In the genomic region with DNA sequence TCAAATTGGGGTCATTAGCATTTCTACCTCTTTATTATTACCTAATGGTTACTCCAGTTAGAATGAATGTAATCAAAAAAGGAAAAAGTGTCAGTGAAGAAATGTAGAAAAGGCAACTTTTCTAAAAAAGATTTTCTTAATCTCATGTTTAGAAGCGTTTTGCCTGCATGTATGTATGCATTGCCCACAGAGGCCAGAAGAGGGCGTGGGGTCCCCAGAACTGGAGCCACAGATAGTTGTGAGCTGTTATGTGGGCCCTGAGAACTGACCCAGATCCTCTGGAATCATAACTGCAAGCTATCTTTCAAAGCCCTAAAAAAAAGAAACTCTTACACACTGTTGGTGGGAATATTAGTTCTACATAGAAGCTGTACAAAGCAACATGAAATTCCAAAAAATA, we compare ENCODE assay signal across 14 mouse cellular contexts. TPM values are rescaled to one million over a fixed set of nuclear protein-coding genes. Genes with fewer than 3 reads are reported as not detected.
DNase-seq lines count a peak whose midpoint lies in the region; TF ChIP-seq lines count a peak whose summit lies in the region.
"Had no signal": no experiment of that assay in that cellular context is flagged by ENCODE, and none has a peak within 500 bp of the region (broad histone marks: within the 10 kb centered on the region; RNA-seq: fewer than 3 reads in every experiment).

No protein-coding gene starts in this region.

- intact Hi-C loops in heart, adult 2 months (cut with DNase I): loop anchor here (5.0 kb wide), 1 partner anchor 42 kb away; no protein-coding TSS in a partner anchor
- intact Hi-C loops in heart, postnatal 10 days (cut with DNase I): no loop called here

- TF ChIP-seq CTCF in heart, adult 2 months (IDR thresholded peaks at IDR 0.05): peak; percentile 46
- TF ChIP-seq CTCF in lung, adult 2 months (IDR thresholded peaks at IDR 0.05; ENCODE audit: insufficient read depth, low read length): peak; percentile 13; the same call in 1 of the 2 replicates
- TF ChIP-seq CTCF in MEL (IDR thresholded peaks at IDR 0.05 in 2 of 3, conservative IDR thresholded peaks at IDR 0.05 in 1 of 3; ENCODE audit: control insufficient read depth in 1 of 3, insufficient read depth in 1 of 3, low read depth in 2 of 3, low read length in 3 of 3, poor library complexity in 1 of 3, severe bottlenecking in 1 of 3): peak; percentile 45 to 71 (median 58)
- TF ChIP-seq CTCF in small intestine, adult 2 months (IDR thresholded peaks at IDR 0.05; ENCODE audit: extremely low read depth, insufficient read length, insufficient replicate concordance, low read depth, low read length): peak; percentile 48; the same call in 1 of the 2 replicates

- WGBS in heart, adult 2 months: 80% methylated on average over 2 of the region's 2 CpGs
- WGBS in lung, adult 2 months: 70% methylated on average over 2 of the region's 2 CpGs
- 82% methylated on average over 2 of the region's 2 CpGs for WGBS in small intestine, adult 2 months

- H3K9me3 ChIP-seq in MEL (replicated peaks; ENCODE audit: insufficient read depth, low read length): no peaks in the 10 kb centered on the region
- H3K9me3 ChIP-seq: limb, embryonic 15.5 days had no signal

- no peak for DNase-seq in heart, adult 2 months
- no peak for DNase-seq in heart, postnatal 10 days
- DNase-seq in lung, adult 2 months: no peak
- DNase-seq in lung, postnatal 4 days: no peak
- DNase-seq in MEL (ENCODE audit: low read depth, low spot score): peak; percentile 56
- no peak for DNase-seq in cerebellum, postnatal 36 days
- DNase-seq: adrenal gland, adult 8-10 months; cerebellum, postnatal 10 days; gastrocnemius, postnatal 10 days; kidney, adult 18-20 months; spleen, adult 18-20 months had no signal

- TF ChIP-seq POLR2A in heart, adult 2 months (IDR thresholded peaks at IDR 0.05; ENCODE audit: insufficient read depth, low read depth, low read length): no peak
- TF ChIP-seq POLR2A in lung, adult 2 months (IDR thresholded peaks at IDR 0.05; ENCODE audit: borderline replicate concordance, extremely low read depth, low read depth, low read length): no peak
- no peak for TF ChIP-seq POLR2A in MEL (IDR thresholded peaks at IDR 0.05; ENCODE audit: control insufficient read depth in 1 of 2, insufficient read depth in 1 of 2, low read depth in 1 of 2, low read length in 2 of 2, poor library complexity in 1 of 2)
- TF ChIP-seq POLR2A in small intestine, adult 2 months (IDR thresholded peaks at IDR 0.05; ENCODE audit: low read depth, low read length): no peak

- H3K4me3 ChIP-seq in heart, adult 2 months: no peak overlapping the region
- no peak overlapping the region for H3K4me3 ChIP-seq in lung, adult 2 months (replicated peaks; ENCODE audit: extremely low read depth, low read depth, low read length)
- no peak overlapping the region for H3K4me3 ChIP-seq in MEL (ENCODE audit: control insufficient read depth in 1 of 2, insufficient read depth in 1 of 2, low read depth in 2 of 2, low read length in 2 of 2)
- H3K4me3 ChIP-seq in small intestine, adult 2 months (ENCODE audit: low read depth, low read length): no peak overlapping the region
- H3K4me3 ChIP-seq: limb, embryonic 15.5 days had no signal

- H3K79me2 ChIP-seq in heart, adult 2 months (replicated peaks; ENCODE audit: control insufficient read depth, insufficient read depth, low read length): no peaks in the 10 kb centered on the region
- H3K79me2 ChIP-seq in MEL (ENCODE audit: control insufficient read depth, insufficient read depth, low read length, poor library complexity): no peaks in the 10 kb centered on the region

- peak; percentile 52 for TF ChIP-seq RAD21 in MEL (IDR thresholded peaks at IDR 0.05; ENCODE audit: low read depth, low read length)

- no peaks in the 10 kb centered on the region for H3K27me3 ChIP-seq in heart, adult 2 months (ENCODE audit: control insufficient read depth, insufficient read depth, low read length)
- no peaks in the 10 kb centered on the region for H3K27me3 ChIP-seq in MEL (ENCODE audit: control insufficient read depth in 1 of 2, insufficient read depth in 2 of 2, low read length in 2 of 2)
- no peaks in the 10 kb centered on the region for H3K27me3 ChIP-seq in small intestine, adult 2 months (ENCODE audit: control insufficient read depth, insufficient read depth, low read length)
- H3K27me3 ChIP-seq: limb, embryonic 15.5 days had no signal

- no peak overlapping the region for H3K9ac ChIP-seq in heart, adult 2 months (ENCODE audit: low read depth, low read length)
- H3K9ac ChIP-seq in MEL (ENCODE audit: control insufficient read depth, low read depth, low read length, poor library complexity, severe bottlenecking): no peak overlapping the region
- H3K9ac ChIP-seq: limb, embryonic 15.5 days had no signal

- TF ChIP-seq EP300 in heart, adult 2 months (IDR thresholded peaks at IDR 0.05; ENCODE audit: insufficient read depth, low read depth, low read length): no peak
- TF ChIP-seq EP300 in MEL (IDR thresholded peaks at IDR 0.05; ENCODE audit: low read depth in 1 of 2, low read length in 2 of 2): no peak

- H3K27ac ChIP-seq in heart, adult 2 months: no peak overlapping the region
- peak overlapping the region; percentile 38; the same call in 1 of the 2 replicates for H3K27ac ChIP-seq in MEL (ENCODE audit: control insufficient read depth, low read depth, low read length)
- no peak overlapping the region for H3K27ac ChIP-seq in small intestine, adult 2 months (ENCODE audit: insufficient read depth, low read depth, low read length)
- H3K27ac ChIP-seq: limb, embryonic 15.5 days had no signal

- peaks cover under 1% of the 10 kb centered on the region; the same call in 1 of the 2 replicates for H3K4me1 ChIP-seq in heart, adult 2 months (ENCODE audit: control insufficient read depth, insufficient read depth, low read length)
- H3K4me1 ChIP-seq in lung, adult 2 months (ENCODE audit: control insufficient read depth, insufficient read depth, low read length): no peaks in the 10 kb centered on the region
- peaks cover 4 to 13% of the 10 kb centered on the region in 2 experiments; a peak in 2 of 4 replicates for H3K4me1 ChIP-seq in MEL (ENCODE audit: control insufficient read depth in 1 of 2, insufficient read depth in 2 of 2, low read length in 2 of 2)
- H3K4me1 ChIP-seq in small intestine, adult 2 months (ENCODE audit: control insufficient read depth, insufficient read depth, insufficient read length, low read length): no peaks in the 10 kb centered on the region; the same call in 1 of the 2 replicates
- H3K4me1 ChIP-seq: limb, embryonic 15.5 days had no signal

- peaks cover 7% of the 10 kb centered on the region for H3K36me3 ChIP-seq in heart, adult 2 months (ENCODE audit: control insufficient read depth, insufficient read depth, low read length)
- peaks cover 11 to 57% of the 10 kb centered on the region in 2 experiments for H3K36me3 ChIP-seq in MEL (ENCODE audit: control insufficient read depth in 1 of 2, insufficient read depth in 2 of 2, low read length in 2 of 2)
- peaks cover 54% of the 10 kb centered on the region for H3K36me3 ChIP-seq in small intestine, adult 2 months (ENCODE audit: control insufficient read depth, insufficient read depth, low read length)

TF ChIP-seq in MEL, 35 proteins besides CTCF, POLR2A, EP300 and RAD21:
- no peak for TF ChIP-seq USF2 (IDR thresholded peaks at IDR 0.05; ENCODE audit: borderline replicate concordance in 1 of 2, insufficient read depth in 1 of 2, low read depth in 1 of 2, low read length in 2 of 2)
- no peak for TF ChIP-seq CHD2 (IDR thresholded peaks at IDR 0.05; ENCODE audit: low read length)
- TF ChIP-seq BHLHE40 (IDR thresholded peaks at IDR 0.05; ENCODE audit: borderline replicate concordance, low read depth, low read length): no peak
- no peak for TF ChIP-seq TBP (IDR thresholded peaks at IDR 0.05; ENCODE audit: low read depth, low read length)
- TF ChIP-seq CHD1 (IDR thresholded peaks at IDR 0.05; ENCODE audit: low read depth, low read length): no peak
- no peak for TF ChIP-seq HCFC1 (IDR thresholded peaks at IDR 0.05; ENCODE audit: low read depth, low read length)
- TF ChIP-seq ZKSCAN1 (IDR thresholded peaks at IDR 0.05; ENCODE audit: low read depth, low read length): no peak
- peak; percentile 39 for TF ChIP-seq SMC3 (IDR thresholded peaks at IDR 0.05; ENCODE audit: low read depth, low read length)

RNA-seq across cellular contexts. Expression of gene Uap1, which starts 19.5 kb away (rescaled TPM):
- total RNA-seq in heart, adult 2 months (2021): 10 to 100 TPM; 51.6 to 55.2 TPM
- polyA plus RNA-seq in heart, adult 2 months (2012; rRNA removed): 21.6 and 39.9 TPM in 2 replicates
- total RNA-seq in heart, postnatal 10 days (2021): 10 to 100 TPM; 47.0 to 48.0 TPM
- 17.2 and 19.4 TPM in 2 replicates for polyA plus RNA-seq in lung, adult 2 months (2012; rRNA removed)
- 74.5 and 87.3 TPM in 2 replicates for total RNA-seq in MEL (2012; rRNA removed)
- polyA plus RNA-seq in MEL (2012; ENCODE audit: insufficient read depth in 1 of 2, insufficient read length in 2 of 2, low read depth in 1 of 2, low replicate concordance in 2 of 2, missing spikeins in 1 of 2): 10 to 100 TPM in 1 of 2 experiments, not detected in 1; 80.8 TPM
- 4.8 and 15.1 TPM in 2 replicates for polyA plus RNA-seq in small intestine, adult 2 months (2012; rRNA removed)

RNA-seq across cellular contexts. Expression of gene Ddr2, which starts 44.7 kb away (rescaled TPM):
- 10 to 100 TPM; 21.9 to 22.5 TPM for total RNA-seq in heart, adult 2 months (2021)
- 10.3 and 22.8 TPM in 2 replicates for polyA plus RNA-seq in heart, adult 2 months (2012; rRNA removed)
- 10 to 100 TPM; 27.8 to 30.5 TPM for total RNA-seq in heart, postnatal 10 days (2021)
- 31.3 and 42.6 TPM in 2 replicates for polyA plus RNA-seq in lung, adult 2 months (2012; rRNA removed)
- total RNA-seq in MEL (2012; rRNA removed): not detected in 2 replicates
- under 1 TPM in 1 of 2 experiments, not detected in 1; 0.04 TPM for polyA plus RNA-seq in MEL (2012; ENCODE audit: insufficient read depth in 1 of 2, insufficient read length in 2 of 2, low read depth in 1 of 2, low replicate concordance in 2 of 2, missing spikeins in 1 of 2)
- 4.0 and 4.4 TPM in 2 replicates for polyA plus RNA-seq in small intestine, adult 2 months (2012; rRNA removed)
- total RNA-seq: neutrophil, adult 5-6 weeks had no signal

RNA-seq across cellular contexts. Expression of gene Uhmk1, which starts 59.9 kb away (rescaled TPM):
- total RNA-seq in heart, adult 2 months (2021): 10 to 100 TPM; 21.7 to 23.4 TPM
- 6.5 and 14.9 TPM in 2 replicates for polyA plus RNA-seq in heart, adult 2 months (2012; rRNA removed)
- 10 to 100 TPM; 21.2 to 22.2 TPM for total RNA-seq in heart, postnatal 10 days (2021)
- polyA plus RNA-seq in lung, adult 2 months (2012; rRNA removed): 13.0 and 18.3 TPM in 2 replicates
- 26.8 and 28.9 TPM in 2 replicates for total RNA-seq in MEL (2012; rRNA removed)
- polyA plus RNA-seq in MEL (2012; ENCODE audit: insufficient read depth in 1 of 2, insufficient read length in 2 of 2, low read depth in 1 of 2, low replicate concordance in 2 of 2, missing spikeins in 1 of 2): 10 to 100 TPM; 19.5 to 43.9 TPM
- 2.1 and 4.5 TPM in 2 replicates for polyA plus RNA-seq in small intestine, adult 2 months (2012; rRNA removed)
